Mouse (Mus musculus) lung, embryonic 16.5 days (tissue): ENCODE results near the gene Prkag3. TPM values are rescaled to one million over a fixed set of nuclear protein-coding genes. Genes with fewer than 3 reads are reported as not detected.

Experiments used
- ATAC-seq: fragments of 200-750 bp; cut with Nextera tagmentation; 2 replicates; pipeline ENCODE4 v1.8.0; 2017; ENCODE audit warnings: low read depth, mild to moderate bottlenecking, moderate library complexity
- H3K27ac ChIP-seq: fragments of 300-500 bp; sonication (generic); 2 replicates; pipeline ENCODE4 v1.5.1; 2014; ENCODE audit warnings: mild to moderate bottlenecking, control low read depth, low read length
- H3K27me3 ChIP-seq: fragments of 300-500 bp; sonication (generic); 2 replicates; pipeline ENCODE4 v1.6.1; 2014; ENCODE audit warnings: low read depth, low read length, mixed read lengths; ENCODE audit not compliant: control insufficient read depth, insufficient read depth
- H3K36me3 ChIP-seq: fragments of 300-500 bp; sonication (generic); 2 replicates; pipeline ENCODE4 v1.6.1; 2014; ENCODE audit warnings: low read length; ENCODE audit not compliant: control insufficient read depth, insufficient read depth
- H3K4me1 ChIP-seq: fragments of 300-500 bp; sonication (generic); replicated peaks from 2 replicates; pipeline ENCODE4 v1.6.1; 2014; ENCODE audit warnings: low read length, mixed read lengths; ENCODE audit not compliant: control insufficient read depth, insufficient read depth
- H3K4me2 ChIP-seq: fragments of 300-500 bp; sonication (generic); 2 replicates; pipeline ENCODE4 v1.6.1; 2014; ENCODE audit warnings: low read depth, low read length, control low read depth
- H3K4me3 ChIP-seq: fragments of 300-500 bp; sonication (generic); 2 replicates; pipeline ENCODE4 v1.5.1; 2014; ENCODE audit warnings: mild to moderate bottlenecking, low read length, control low read depth
- H3K9ac ChIP-seq: fragments of 300-500 bp; sonication (generic); 2 replicates; pipeline ENCODE4 v1.6.1; 2014; ENCODE audit warnings: low read length, control low read depth
- H3K9me3 ChIP-seq: fragments of 300-500 bp; sonication (generic); 2 replicates; pipeline ENCODE4 v1.6.1; 2016; ENCODE audit warnings: low read length; ENCODE audit not compliant: control insufficient read depth
- WGBS: fragments of 180-500 bp; shearing (Covaris S2); extraction: QIAGEN DNeasy Blood & Tissue Kit; methylation state at CpG from one replicate; pipeline ENCODE4 v1.1.7; 2014; 5-methylcytosine and 5-hydroxymethylcytosine counted together
- polyA plus RNA-seq: library from polyadenylated mRNA; unstranded; fragments of >200 nt; fragmentation: Nextera tagmentation; extraction: Ambion mirVana; gene quantifications from 2 replicates; pipeline ENCODE4 v1.2.1, GENCODE M21; 2015

Gene Prkag3
- polyA plus RNA-seq, 1 experiment from 2014 or later: 0.67 TPM

GRCm38 (mm10) chr1:74719281-74719680 is 29.7 kb downstream of the Prkag3 start:
- ATAC-seq: no peak
- no peaks in the 10 kb centered on the region for H3K9me3 ChIP-seq
- no peaks in the 10 kb centered on the region for H3K4me1 ChIP-seq
- no peak overlapping the region for H3K4me3 ChIP-seq
- no peaks in the 10 kb centered on the region for H3K36me3 ChIP-seq
- H3K4me2 ChIP-seq: no peak overlapping the region
- H3K27me3 ChIP-seq: peaks cover 2% of the 10 kb centered on the region; the same call in 1 of the 2 replicates
- 53% methylated on average over 3 of the region's 3 CpGs for WGBS
- no peak overlapping the region for H3K27ac ChIP-seq
- no peak overlapping the region for H3K9ac ChIP-seq

GRCm38 (mm10) chr1:74718113-74718512 is 30.9 kb downstream of the Prkag3 start:
- Histone ChIP-seq H3K4me3 (no peak overlapping the region), H3K27ac (no peak overlapping the region), H3K9me3 (no peaks in the 10 kb centered on the region), H3K36me3 (no peaks in the 10 kb centered on the region), H3K27me3 (peaks cover 2% of the 10 kb centered on the region; the same call in 1 of the 2 replicates), H3K9ac (no peak overlapping the region), H3K4me2 (no peak overlapping the region), H3K4me1 (peaks cover under 1% of the 10 kb centered on the region; the same call in 1 of the 2 replicates)
- WGBS: 79% methylated on average over 8 of the region's 8 CpGs
- ATAC-seq: no peak

GRCm38 (mm10) chr1:74715886-74716285 is 33.1 kb downstream of the Prkag3 start:
- Histone ChIP-seq H3K4me3 (no peak overlapping the region), H3K36me3 (no peaks in the 10 kb centered on the region), H3K4me2 (no peak overlapping the region), H3K9me3 (no peaks in the 10 kb centered on the region), H3K4me1 (peaks cover 6% of the 10 kb centered on the region), H3K27ac (no peak overlapping the region), H3K27me3 (peaks cover 2% of the 10 kb centered on the region; the same call in 1 of the 2 replicates), H3K9ac (no peak overlapping the region)
- no peak for ATAC-seq
- 78% methylated on average over 6 of the region's 6 CpGs for WGBS

- Histone ChIP-seq H3K27me3 (peaks cover 2% of the 10 kb centered on the region; the same call in 1 of the 2 replicates), H3K4me2 (no peak overlapping the region), H3K9me3 (no peaks in the 10 kb centered on the region), H3K9ac (no peak overlapping the region), H3K4me3 (no peak overlapping the region), H3K4me1 (peaks cover 6% of the 10 kb centered on the region), H3K27ac (no peak overlapping the region), H3K36me3 (no peaks in the 10 kb centered on the region)
- WGBS: 68% methylated on average over 5 of the region's 5 CpGs
- ATAC-seq: no peak
Observed at GRCm38 (mm10) chr1:74715468-74715867, 33.6 kb downstream of the Prkag3 start.

- no peaks in the 10 kb centered on the region for H3K36me3 ChIP-seq
- H3K27me3 ChIP-seq: peaks cover 2% of the 10 kb centered on the region; the same call in 1 of the 2 replicates
- no peak overlapping the region for H3K27ac ChIP-seq
- 24% methylated on average over 2 of the region's 2 CpGs for WGBS
- no peaks in the 10 kb centered on the region for H3K9me3 ChIP-seq
- no peak overlapping the region for H3K9ac ChIP-seq
- H3K4me2 ChIP-seq: no peak overlapping the region
- H3K4me1 ChIP-seq: peaks cover 6% of the 10 kb centered on the region
- ATAC-seq: no peak
- H3K4me3 ChIP-seq: no peak overlapping the region
Observed at GRCm38 (mm10) chr1:74714967-74715366, 34.1 kb downstream of the Prkag3 start.

- Histone ChIP-seq H3K4me3 (peak overlapping the region; percentile 44), H3K4me2 (peak overlapping the region; percentile 86), H3K9ac (peak overlapping the region; percentile 60; the same call in 1 of the 2 replicates), H3K27me3 (peaks cover 2% of the 10 kb centered on the region; the same call in 1 of the 2 replicates), H3K27ac (no peak overlapping the region), H3K9me3 (no peaks in the 10 kb centered on the region), H3K4me1 (peaks cover 6% of the 10 kb centered on the region), H3K36me3 (no peaks in the 10 kb centered on the region)
- ATAC-seq: no peak; the same call in 1 of the 2 replicates
- whole genome bisulfite sequencing: 19% methylated on average over 12 of the region's 12 CpGs
Observed at GRCm38 (mm10) chr1:74713859-74714730, 34.9 kb downstream of the Prkag3 start.

- H3K27ac ChIP-seq: no peak within 1 kb of the TSS
- WGBS: 2% methylated on average over 35 of the region's 35 CpGs
- peaks cover 6% of the 10 kb centered on the region for H3K4me1 ChIP-seq
Observed at GRCm38 (mm10) chr1:74713099-74713858, 35.7 kb downstream of the Prkag3 start, which contains the start of gene Cyp27a1. Gene Cyp27a1, plus strand, starts transcription at chr1:74713574.

GRCm38 (mm10) chr1:74712461-74713098 is 36.4 kb downstream of the Prkag3 start:
- H3K4me2 ChIP-seq: peak overlapping the region; percentile 86
- H3K27ac ChIP-seq: no peak overlapping the region
- 38% methylated on average over 5 of the region's 5 CpGs for WGBS
- no peak for ATAC-seq
- H3K36me3 ChIP-seq: no peaks in the 10 kb centered on the region
- H3K9ac ChIP-seq: peak overlapping the region; percentile 60
- peaks cover 2% of the 10 kb centered on the region; the same call in 1 of the 2 replicates for H3K27me3 ChIP-seq
- no peaks in the 10 kb centered on the region for H3K9me3 ChIP-seq
- H3K4me3 ChIP-seq: peak overlapping the region; percentile 44
- H3K4me1 ChIP-seq: peaks cover 6% of the 10 kb centered on the region

More at GRCm38 (mm10) chr1:74713099-74713858, 35.7 kb downstream of the Prkag3 start, which contains the start of gene Cyp27a1:
- Histone ChIP-seq H3K4me2 (peak within 1 kb of the TSS; percentile 86), H3K27me3 (peaks cover 2% of the 10 kb centered on the region; the same call in 1 of the 2 replicates), H3K36me3 (no peaks in the 10 kb centered on the region), H3K9me3 (no peaks in the 10 kb centered on the region), H3K4me3 (peak within 1 kb of the TSS; percentile 44), H3K9ac (peak within 1 kb of the TSS; percentile 60)
- ATAC-seq: peak; percentile 71
